Mouse (Mus musculus): Measurements from ENCODE around the gene Agap3. TPM values are rescaled to one million over a fixed set of nuclear protein-coding genes. Genes with fewer than 3 reads are reported as not detected.
A peak's percentile ranks its signal among the peaks of the same experiment; 100 is the strongest.

Agap3 gene
- total RNA-seq, 2 experiments from 2014 or later, result 88.4 to 89.2 TPM

- DNase-seq (ENCODE audit: low spot score in 2 of 2), result no peak
Measured at GRCm38 (mm10) chr5:24472884-24473619, 21.1 kb downstream of the Agap3 start.

- DNase-seq (ENCODE audit: low spot score in 2 of 2), result no peak
Measured at GRCm38 (mm10) chr5:24474025-24474722, 22.2 kb downstream of the Agap3 start.

GRCm38 (mm10) chr5:24474723-24475261 lies 22.8 kb downstream of the Agap3 start:
- peak in 1 of 2 experiments; percentile 30 for DNase-seq (ENCODE audit: low spot score in 2 of 2)

- no peak for DNase-seq (ENCODE audit: low spot score in 2 of 2)
Measured at GRCm38 (mm10) chr5:24475476-24476241, 23.7 kb downstream of the Agap3 start.

GRCm38 (mm10) chr5:24477909-24478308 lies 25.9 kb downstream of the Agap3 start:
- DNase-seq (ENCODE audit: low spot score in 2 of 2), result no peak

DNA sequence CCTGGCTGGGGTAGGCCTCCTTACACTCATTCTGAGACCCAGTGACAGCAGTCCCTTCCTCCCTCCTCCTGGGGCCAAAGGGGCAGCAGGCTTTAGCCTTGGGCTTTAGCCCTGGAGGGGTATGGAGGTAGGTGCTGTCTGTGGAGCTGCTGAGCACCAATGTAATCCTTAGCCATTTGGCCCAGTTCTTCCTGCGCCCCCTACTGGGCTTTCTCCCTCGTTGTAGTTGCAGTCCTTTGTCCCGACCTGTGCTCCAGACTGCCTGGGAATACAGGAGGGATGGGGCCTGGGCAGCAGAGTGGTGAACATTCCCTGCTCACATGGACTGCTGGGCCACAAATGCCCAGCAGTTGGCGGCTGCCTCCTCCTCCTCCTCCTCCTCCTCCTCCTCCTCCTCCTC lies 29.7 kb downstream of the Agap3 start:
- peak; percentile 37 to 47 for DNase-seq (ENCODE audit: low spot score in 2 of 2)

GRCm38 (mm10) chr5:24482247-24483079 lies 30.5 kb downstream of the Agap3 start:
- no peak for DNase-seq (ENCODE audit: low spot score in 2 of 2)

DNA sequence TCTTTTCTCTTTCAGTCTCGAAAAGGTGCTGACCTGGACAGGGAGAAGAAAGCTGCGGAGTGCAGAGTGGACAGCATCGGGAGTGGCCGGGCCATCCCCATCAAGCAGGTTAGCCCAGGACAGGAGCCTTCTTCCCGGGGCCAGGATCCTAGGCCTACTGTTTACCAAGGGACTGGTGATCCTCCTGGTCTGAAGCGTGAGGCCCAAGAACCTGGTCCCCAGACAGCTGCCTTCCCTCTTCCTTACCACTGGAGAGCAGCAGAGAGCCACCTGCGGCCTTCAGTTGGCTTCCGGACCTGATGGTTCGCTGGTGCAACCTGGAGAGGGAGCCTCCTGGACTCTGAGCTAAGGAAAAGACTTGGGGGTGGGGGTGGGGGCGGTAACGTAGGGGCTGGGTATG lies 31.3 kb downstream of the Agap3 start:
- DNase-seq (ENCODE audit: low spot score in 2 of 2), result peak in 1 of 2 experiments; percentile 35

GRCm38 (mm10) chr5:24484963-24485362 lies 33.0 kb downstream of the Agap3 start:
- DNase-seq (ENCODE audit: low spot score in 2 of 2), result no peak

DNA sequence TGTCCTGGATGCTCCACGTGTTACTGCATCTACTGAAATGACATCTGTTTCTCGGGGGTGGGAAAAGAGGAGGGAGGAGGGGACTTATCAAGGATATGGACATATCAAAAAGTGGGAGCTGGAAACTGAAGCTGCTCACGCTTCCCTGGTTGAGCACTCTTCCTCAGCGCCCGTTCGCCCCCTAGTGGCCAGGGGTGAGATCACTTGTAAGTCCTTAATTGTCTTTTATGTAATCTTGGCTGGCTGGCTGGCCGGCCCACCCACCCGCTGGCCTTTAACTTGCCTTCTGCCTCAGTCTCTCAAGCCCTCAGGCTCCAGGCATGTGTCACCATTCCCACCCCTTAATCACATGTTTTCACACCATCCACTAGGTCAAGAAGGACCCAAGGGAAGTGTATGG lies 34.1 kb downstream of the Agap3 start:
- DNase-seq (ENCODE audit: low spot score in 2 of 2), result peak; percentile 59 to 71

DNA sequence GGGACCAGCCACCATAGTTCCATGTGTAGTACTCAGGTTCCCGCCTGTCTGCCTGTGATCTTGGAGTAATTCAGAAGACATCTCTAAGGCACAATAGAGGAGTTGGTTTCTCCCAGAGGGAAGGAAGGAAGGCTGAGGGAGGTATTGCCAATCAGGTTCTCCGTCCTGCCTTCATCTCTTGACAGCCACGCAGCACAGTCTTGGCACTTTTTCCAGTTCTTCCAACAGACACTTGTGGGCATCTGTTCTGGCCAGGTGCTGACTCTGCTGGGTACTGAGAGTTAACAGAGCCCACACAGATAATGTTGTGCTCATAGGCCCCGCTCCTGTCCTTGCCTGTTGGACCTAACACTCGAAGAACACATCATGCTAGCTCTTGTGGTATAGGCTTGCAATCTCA lies 34.8 kb downstream of the Agap3 start:
- DNase-seq (ENCODE audit: low spot score in 2 of 2), result no peak

- no peak for DNase-seq (ENCODE audit: low spot score in 2 of 2)
Measured at GRCm38 (mm10) chr5:24490413-24490920, 38.5 kb downstream of the Agap3 start.

DNA sequence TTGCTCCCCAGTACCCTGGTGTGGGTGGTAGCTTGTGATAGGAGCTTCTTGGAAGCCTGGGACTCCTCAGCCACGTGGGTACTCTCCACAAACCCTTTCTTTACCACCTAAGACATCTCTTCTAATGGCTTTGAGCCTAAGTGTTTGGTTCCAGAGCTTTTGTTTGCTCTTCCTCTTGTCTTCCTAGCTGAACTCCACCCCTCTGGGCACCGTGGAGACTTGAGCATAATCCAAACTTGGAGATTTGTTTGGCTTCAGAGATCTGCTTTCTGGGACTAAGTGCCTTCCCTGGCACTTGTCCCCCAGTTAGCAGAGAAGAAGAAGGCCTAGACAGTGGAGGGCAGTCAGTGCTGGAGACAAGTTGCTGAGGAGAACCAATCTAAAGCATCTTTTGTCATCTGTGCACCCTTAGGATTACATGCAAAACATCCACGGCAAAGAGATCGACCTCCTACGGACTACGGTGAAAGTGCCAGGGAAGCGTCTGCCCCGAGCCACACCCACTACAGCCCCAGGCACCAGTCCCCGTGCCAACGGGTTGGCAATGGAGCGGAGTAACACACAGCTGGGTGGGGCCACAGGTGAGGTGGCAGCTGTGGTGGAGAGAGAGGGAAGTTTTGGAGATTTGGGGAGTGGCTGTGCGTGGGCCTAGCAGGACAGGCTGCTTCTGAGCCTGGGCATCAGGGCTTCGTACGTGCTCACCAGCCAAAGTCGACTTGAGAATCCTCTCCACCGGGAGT lies 40.7 kb downstream of the Agap3 start:
- no peak for DNase-seq (ENCODE audit: low spot score in 2 of 2)

DNA sequence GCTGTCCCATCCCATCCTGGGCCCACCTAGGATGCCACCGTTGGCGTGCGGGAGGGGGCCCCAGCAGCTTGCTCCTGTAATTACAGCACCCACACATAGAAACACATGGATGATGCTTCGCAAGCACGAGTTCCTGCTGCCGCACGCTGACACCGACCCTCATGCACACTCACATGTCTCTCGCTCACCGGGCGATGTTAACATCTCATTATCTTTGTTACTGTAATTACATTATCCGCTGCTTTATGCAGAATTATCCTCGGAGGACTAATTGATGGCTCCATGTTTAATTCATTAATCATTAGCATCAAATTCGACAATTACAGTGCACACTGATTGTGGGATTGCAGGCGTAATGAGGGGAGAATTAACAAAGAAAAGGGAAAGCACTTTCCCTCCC lies 43.0 kb downstream of the Agap3 start:
- DNase-seq (ENCODE audit: low spot score in 2 of 2), result no peak

GRCm38 (mm10) chr5:24496756-24497155 lies 44.8 kb downstream of the Agap3 start:
- no peak for DNase-seq (ENCODE audit: low spot score in 2 of 2)

- DNase-seq (ENCODE audit: low spot score in 2 of 2), result no peak
Measured at GRCm38 (mm10) chr5:24497526-24497925, 45.5 kb downstream of the Agap3 start.

DNA sequence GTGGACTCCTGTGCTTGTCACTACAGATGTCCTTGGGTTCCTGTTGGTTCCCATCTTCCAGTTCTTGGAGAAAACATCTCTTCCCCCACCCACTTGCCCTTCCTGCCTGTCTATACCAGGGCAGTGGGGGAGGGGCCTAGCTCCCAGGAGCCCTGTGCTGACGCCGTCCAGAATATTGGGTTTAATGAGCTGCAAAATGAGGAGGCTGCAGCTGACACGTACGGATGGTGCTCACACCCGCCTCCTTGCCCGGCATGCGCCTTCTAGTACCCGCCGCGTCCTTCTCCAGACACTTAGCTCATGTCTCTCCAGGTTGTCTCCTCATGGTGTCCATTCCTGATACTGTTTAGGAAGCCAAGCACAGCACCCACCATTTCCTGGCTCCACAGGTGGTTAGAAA lies 47.1 kb downstream of the Agap3 start:
- DNase-seq (ENCODE audit: low spot score in 2 of 2), result no peak

GRCm38 (mm10) chr5:24500851-24501250 lies 48.9 kb downstream of the Agap3 start:
- DNase-seq (ENCODE audit: low spot score in 2 of 2), result no peak

DNA sequence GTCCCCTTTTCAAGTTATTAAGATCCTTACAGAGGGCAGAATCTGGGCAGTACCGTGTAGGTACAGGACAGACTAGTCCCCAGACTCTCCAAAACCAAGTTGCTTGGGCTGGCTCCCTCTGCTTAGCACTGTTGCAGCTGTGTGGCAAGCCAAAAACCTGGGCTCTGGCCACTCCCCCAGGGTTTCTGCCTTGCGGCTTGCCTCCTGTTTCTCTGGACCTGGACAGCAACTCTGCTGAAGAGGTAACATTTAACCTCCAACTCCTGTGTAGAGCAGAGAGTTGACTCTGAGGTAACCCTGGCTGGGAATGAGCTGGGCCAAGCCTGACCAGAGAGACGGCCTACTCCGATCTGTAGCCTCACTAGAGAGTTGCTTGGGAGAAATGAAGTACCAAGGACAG lies 50.8 kb downstream of the Agap3 start:
- DNase-seq (ENCODE audit: low spot score in 2 of 2), result no peak

DNA sequence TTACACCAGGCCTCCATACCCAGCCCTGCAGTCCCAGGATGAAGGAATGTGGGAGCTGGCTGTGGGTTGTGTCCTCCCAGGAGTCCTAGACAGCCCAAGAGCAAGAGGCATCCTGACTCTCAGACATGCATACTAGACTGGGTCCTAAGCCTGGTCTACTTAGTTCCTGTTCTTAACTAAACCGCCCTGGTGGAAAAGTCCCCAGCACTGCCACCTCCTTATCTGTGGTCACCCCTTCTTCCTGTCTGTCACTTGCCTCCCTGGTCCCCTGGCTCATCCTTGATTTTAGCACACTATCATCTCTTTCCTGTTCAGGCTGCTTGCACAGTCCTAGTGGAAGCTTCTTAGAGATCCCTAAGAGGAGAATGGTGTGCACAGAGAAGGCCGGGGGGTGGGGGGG lies 53.5 kb downstream of the Agap3 start:
- no peak for DNase-seq (ENCODE audit: low spot score in 2 of 2)

Data from adrenal gland, postnatal 4 days (tissue).